Mouse (Mus musculus) brain, adult 10 weeks (tissue): ENCODE measurements around the gene Olfr1277. TPM values are rescaled to one million over a fixed set of nuclear protein-coding genes. Genes with fewer than 3 reads are reported as not detected.

Experiments used
- polyA plus RNA-seq: library from polyadenylated mRNA; stranded (reverse); fragments of 350-450 nt; fragmentation: Illumina TruSeq; extraction: RNeasy Lipid Tissue Mini Kit (QIAGEN cat#74804); gene quantifications from one replicate; pipeline ENCODE4 v1.2.3, GENCODE M21; 2015; ENCODE audit warnings: low read depth, low replicate concordance

Olfr1277 gene
- polyA plus RNA-seq = not detected

DNA sequence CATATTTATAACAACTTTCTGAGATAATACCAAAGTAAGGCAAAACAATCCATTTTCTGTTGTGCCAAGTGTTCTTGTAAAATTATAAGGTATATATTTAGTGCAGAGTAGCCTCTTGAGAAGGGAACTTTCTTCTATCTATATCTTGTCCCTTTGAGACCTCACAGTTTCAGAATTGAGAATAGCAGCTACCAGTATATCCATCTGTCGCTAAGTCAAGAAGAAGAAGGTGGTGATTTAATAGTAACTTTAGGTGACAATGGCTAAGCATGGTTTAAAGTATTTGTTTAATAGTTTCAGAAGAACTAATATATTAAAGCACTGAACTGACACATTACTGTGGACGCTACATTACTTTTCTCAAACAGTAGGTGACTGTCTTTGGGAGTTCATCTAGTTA lies at the start of gene Olfr1277:
Olfr1277 (minus strand) TSS at position 101 of the 400 bp plus-strand sequence.

DNA sequence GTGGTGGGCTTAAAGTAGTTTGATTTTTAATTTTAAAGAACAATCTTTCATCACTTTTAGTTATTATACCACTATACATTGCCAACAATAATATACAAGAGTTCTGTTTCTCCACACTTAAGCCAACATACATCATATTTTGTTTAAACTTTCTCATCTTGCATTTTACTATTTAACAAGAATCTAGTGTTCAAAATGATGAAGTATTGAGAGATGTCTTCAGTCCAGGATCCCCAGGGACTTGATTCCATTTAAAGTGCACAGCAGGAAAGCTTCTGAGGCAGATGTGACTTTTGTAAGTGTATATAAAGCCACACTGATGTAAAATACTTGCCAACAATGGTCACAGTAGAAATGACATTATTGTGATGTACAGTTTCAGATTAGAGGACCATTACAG lies 39.8 kb upstream of the Olfr1277 start, which contains the start of gene Olfr1280:
Olfr1280 (plus strand) TSS at position 301 of the 400 bp plus-strand sequence.

GRCm38 (mm10) chr2:111300374-111300773 lies 26.5 kb upstream of the Olfr1277 start, which contains the start of gene Olfr1279:
Olfr1279 (plus strand) TSS chr2:111300635.

GRCm38 (mm10) chr2:111289836-111290235 lies 15.9 kb upstream of the Olfr1277 start, which contains the start of gene Olfr1278:
Olfr1278 (plus strand) TSS chr2:111290136.

GRCm38 (mm10) chr2:111254216-111254615 lies 19.7 kb downstream of the Olfr1277 start, which contains the start of gene Olfr1276:
Olfr1276 (plus strand) TSS chr2:111254516.

DNA sequence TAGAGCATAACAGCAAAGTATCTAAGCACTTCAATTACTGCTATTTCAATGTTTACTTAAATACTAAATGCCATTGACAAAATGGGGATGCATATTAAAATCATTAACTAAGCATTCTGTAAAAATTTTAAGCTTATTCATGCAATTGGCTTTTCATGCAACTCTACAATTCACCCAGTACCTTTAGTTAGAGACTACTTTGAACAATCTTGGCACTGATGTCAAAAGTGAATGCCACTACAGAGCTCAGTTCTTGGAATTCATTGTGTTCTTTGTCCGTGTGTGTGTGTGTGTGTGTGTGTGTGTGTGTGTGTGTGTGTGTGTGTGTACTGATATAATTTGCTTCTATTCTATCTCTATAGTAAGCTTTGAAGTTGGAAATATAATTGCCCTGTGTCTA lies 38.7 kb downstream of the Olfr1277 start, which contains the start of gene Olfr1275:
Olfr1275 (minus strand) TSS at position 101 of the 400 bp plus-strand sequence.

DNA sequence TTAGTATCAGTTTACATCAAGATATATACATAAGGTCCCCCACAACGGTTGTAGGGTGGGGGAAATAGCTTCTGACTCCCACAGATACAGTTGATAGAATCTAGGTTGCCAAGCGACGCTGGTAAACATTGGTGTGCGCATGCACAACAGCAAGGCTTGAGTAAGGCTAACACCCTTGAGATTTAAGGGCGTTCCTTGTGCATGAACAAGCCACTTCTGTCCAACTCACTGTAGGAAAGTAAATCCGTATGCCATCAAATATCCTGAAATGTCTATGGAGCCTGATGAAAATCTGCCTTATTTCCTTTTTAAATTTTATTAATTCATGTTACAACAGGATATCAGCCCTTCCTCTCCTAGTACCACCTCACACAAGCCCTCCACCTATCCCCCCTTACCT lies 44.4 kb downstream of the Olfr1277 start, which contains the start of gene 4930430A15Rik:
4930430A15Rik (minus strand) TSS at position 101 of the 400 bp plus-strand sequence.

Other genes with a start within 250 kb of the Olfr1277 start
- gene Gm13941, start 168.1 kb downstream of the Olfr1277 start, polyA plus RNA-seq = not detected
- not detected for gene Gm15130, start 121.2 kb downstream of the Olfr1277 start, polyA plus RNA-seq
- gene 4930430A15Rik, start 44.5 kb downstream of the Olfr1277 start, polyA plus RNA-seq = not detected
- gene Olfr1275, start 38.8 kb downstream of the Olfr1277 start, polyA plus RNA-seq = not detected
- not detected for gene Olfr1276, start 19.6 kb downstream of the Olfr1277 start, polyA plus RNA-seq
- not detected for gene Olfr1278, start 16.0 kb upstream of the Olfr1277 start, polyA plus RNA-seq
- gene Olfr1279, start 26.5 kb upstream of the Olfr1277 start, polyA plus RNA-seq = not detected
- gene Olfr1280, start 39.9 kb upstream of the Olfr1277 start, polyA plus RNA-seq = not detected
- gene Olfr1281, start 52.4 kb upstream of the Olfr1277 start, polyA plus RNA-seq = not detected
- gene Olfr1282, start 62.0 kb upstream of the Olfr1277 start, polyA plus RNA-seq = not detected
- gene Olfr1283, start 92.7 kb upstream of the Olfr1277 start, polyA plus RNA-seq = not detected
- not detected for gene Olfr1284, start 101.4 kb upstream of the Olfr1277 start, polyA plus RNA-seq
- not detected for gene Olfr1286, start 149.0 kb upstream of the Olfr1277 start, polyA plus RNA-seq
- not detected for gene Olfr1287, start 175.0 kb upstream of the Olfr1277 start, polyA plus RNA-seq
- gene Olfr1288, start 200.0 kb upstream of the Olfr1277 start, polyA plus RNA-seq = not detected
- gene Olfr1289, start 206.7 kb upstream of the Olfr1277 start, polyA plus RNA-seq = not detected
- not detected for gene Olfr1290, start 219.7 kb upstream of the Olfr1277 start, polyA plus RNA-seq
- gene Olfr1291-ps1, start 223.1 kb upstream of the Olfr1277 start, polyA plus RNA-seq = not detected